Mouse (Mus musculus) fat pad, adult 2 months (tissue): ENCODE data around the gene Plagl2.

ENCODE experiments used
- DNase-seq: peaks from one replicate; pipeline ENCODE4 v3.0.0-alpha.2; 2011; ENCODE audit warnings: low read depth, low spot score; ENCODE audit errors: extremely low read depth

Plagl2 gene

GRCm38 (mm10) chr2:153239860-153240480 lies 1.3 kb downstream of the Plagl2 start:
- no peak for DNase-seq

- DNase-seq: peak; percentile 21
Measured at GRCm38 (mm10) chr2:153239021-153239859, 2.0 kb downstream of the Plagl2 start.

- DNase-seq: no peak
Measured at GRCm38 (mm10) chr2:153238406-153238805, 2.8 kb downstream of the Plagl2 start.

- no peak for DNase-seq
Measured at GRCm38 (mm10) chr2:153237891-153238290, 3.3 kb downstream of the Plagl2 start.

GRCm38 (mm10) chr2:153237193-153237592 lies 4.0 kb downstream of the Plagl2 start:
- no peak for DNase-seq

GRCm38 (mm10) chr2:153228523-153228922 lies 12.7 kb downstream of the Plagl2 start:
- DNase-seq: no peak

- DNase-seq: no peak
Measured at GRCm38 (mm10) chr2:153227959-153228358, 13.3 kb downstream of the Plagl2 start.

- DNase-seq: no peak
Measured at GRCm38 (mm10) chr2:153225595-153225953, 15.7 kb downstream of the Plagl2 start.

GRCm38 (mm10) chr2:153224946-153225594 lies 16.2 kb downstream of the Plagl2 start, which contains the start of gene Tspyl3:
Tspyl3 (minus strand) TSS chr2:153225441.
- DNase-seq: no peak

GRCm38 (mm10) chr2:153222566-153222965 lies 18.7 kb downstream of the Plagl2 start:
- DNase-seq: no peak

- no peak for DNase-seq
Measured at GRCm38 (mm10) chr2:153222130-153222529, 19.1 kb downstream of the Plagl2 start.

GRCm38 (mm10) chr2:153221620-153222019 lies 19.6 kb downstream of the Plagl2 start:
- DNase-seq: no peak

- no peak for DNase-seq
Measured at GRCm38 (mm10) chr2:153218516-153218915, 22.7 kb downstream of the Plagl2 start.

- no peak for DNase-seq
Measured at GRCm38 (mm10) chr2:153217826-153218340, 23.3 kb downstream of the Plagl2 start.

- no peak for DNase-seq
Measured at GRCm38 (mm10) chr2:153215421-153215820, 25.8 kb downstream of the Plagl2 start.

- DNase-seq: no peak
Measured at GRCm38 (mm10) chr2:153214771-153215259, 26.4 kb downstream of the Plagl2 start.

GRCm38 (mm10) chr2:153213351-153213750 lies 27.9 kb downstream of the Plagl2 start:
- no peak for DNase-seq

- no peak for DNase-seq
Measured at GRCm38 (mm10) chr2:153211451-153211850, 29.8 kb downstream of the Plagl2 start.

- no peak for DNase-seq
Measured at GRCm38 (mm10) chr2:153209286-153209685, 31.9 kb downstream of the Plagl2 start.

- no peak for DNase-seq
Measured at GRCm38 (mm10) chr2:153208149-153208548, 33.1 kb downstream of the Plagl2 start.

GRCm38 (mm10) chr2:153202766-153203165 lies 38.5 kb downstream of the Plagl2 start:
- DNase-seq: no peak
